Mouse (Mus musculus) heart, embryonic 12.5 days (tissue): Measurements from ENCODE around the gene Fbxw4. TPM values are rescaled to one million over a fixed set of nuclear protein-coding genes. Genes with fewer than 3 reads are reported as not detected.
A peak's percentile ranks its signal among the peaks of the same experiment; 100 is the strongest.
"Not testable (repeated sequence)": the region's sequence is repeated elsewhere in the genome, so short reads cannot be mapped to it uniquely, and the experiment has no call there.

Experiments used
- ATAC-seq: fragments of 200-750 bp; cut with Nextera tagmentation; 2 replicates; pipeline ENCODE4 v1.8.0; 2017; ENCODE audit warnings: moderate TSS enrichment, moderate library complexity; ENCODE audit not compliant: insufficient number of reproducible peaks, low FRiP score
- H3K27ac ChIP-seq: fragments of 300-500 bp; sonication (generic); 2 replicates; pipeline ENCODE4 v1.5.1; 2016; ENCODE audit warnings: mild to moderate bottlenecking, moderate library complexity; ENCODE audit not compliant: poor library complexity, severe bottlenecking
- H3K27me3 ChIP-seq: fragments of 300-500 bp; sonication (generic); replicated peaks from 2 replicates; pipeline ENCODE4 v1.6.1; 2016; ENCODE audit warnings: mild to moderate bottlenecking, moderate library complexity
- H3K36me3 ChIP-seq: fragments of 300-500 bp; sonication (generic); 2 replicates; pipeline ENCODE4 v1.6.1; 2016; ENCODE audit warnings: mild to moderate bottlenecking, moderate library complexity
- H3K4me1 ChIP-seq: fragments of 300-500 bp; sonication (generic); replicated peaks from 2 replicates; pipeline ENCODE4 v1.6.1; 2016; ENCODE audit warnings: mild to moderate bottlenecking
- H3K4me2 ChIP-seq: fragments of 300-500 bp; sonication (generic); 2 replicates; pipeline ENCODE4 v1.6.1; 2016; ENCODE audit warnings: mild to moderate bottlenecking, moderate library complexity
- H3K4me3 ChIP-seq: fragments of 300-500 bp; sonication (generic); 2 replicates; pipeline ENCODE4 v1.5.1; 2016; ENCODE audit warnings: mild to moderate bottlenecking
- H3K9ac ChIP-seq: fragments of 300-500 bp; sonication (generic); 2 replicates; pipeline ENCODE4 v1.6.1; 2016; ENCODE audit warnings: mild to moderate bottlenecking, moderate library complexity
- H3K9me3 ChIP-seq: fragments of 300-500 bp; sonication (generic); replicated peaks from 2 replicates; pipeline ENCODE4 v1.6.1; 2016; ENCODE audit warnings: mild to moderate bottlenecking, moderate library complexity
- WGBS: fragments of 180-500 bp; shearing (Covaris S2); methylation state at CpG from one replicate; pipeline ENCODE4 v1.1.7; 2016; 5-methylcytosine and 5-hydroxymethylcytosine counted together
- polyA plus RNA-seq: library from polyadenylated mRNA; unstranded; fragments of >200 nt; fragmentation: Nextera tagmentation; extraction: Ambion mirVana; gene quantifications from 2 replicates; pipeline ENCODE4 v1.2.1, GENCODE M21; 2016

The Fbxw4 gene
- polyA plus RNA-seq, 1 experiment from 2014 or later, result 4.8 TPM

DNA sequence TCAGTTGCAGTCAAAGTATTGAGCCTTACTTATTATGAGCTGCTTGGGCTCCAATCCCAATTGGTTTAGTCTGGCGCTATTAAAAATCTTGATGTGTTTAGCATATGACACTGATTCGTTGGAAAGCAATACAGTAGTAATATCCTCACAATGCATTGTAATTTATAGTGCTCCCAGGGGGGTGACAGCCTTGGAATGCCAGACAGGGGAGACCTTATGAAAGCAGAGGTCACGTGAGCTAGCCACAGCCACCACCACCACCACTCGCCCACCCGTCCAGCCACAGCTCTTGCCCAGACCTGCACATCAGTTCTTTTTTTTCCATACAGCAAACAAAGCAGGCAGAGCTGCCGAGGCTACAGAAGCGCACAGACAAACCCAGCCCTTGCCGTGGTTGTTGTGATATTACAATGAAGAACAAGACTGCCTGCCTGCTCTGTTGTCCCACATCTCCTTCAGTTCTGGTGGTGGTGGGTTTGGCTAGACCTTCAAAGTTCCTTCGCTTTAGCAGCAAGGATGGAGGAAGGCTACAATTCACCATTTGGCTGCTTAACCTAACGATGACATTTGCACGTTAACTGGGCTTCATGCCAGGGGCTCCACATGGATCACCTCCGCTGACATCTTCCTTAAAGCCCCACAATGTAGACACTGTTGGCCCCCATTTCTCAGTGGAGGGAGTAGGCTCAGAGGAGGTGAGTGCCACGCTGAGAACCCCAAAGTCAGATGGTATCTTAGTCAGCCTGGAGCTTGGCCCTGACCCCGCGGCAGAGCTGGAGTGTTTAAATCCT lies 94.0 kb downstream of the Fbxw4 start:
- H3K4me1 ChIP-seq, result 0 out of 2 replicates have a peak, but pooled peaks cover 7% of the 10 kb centered on the region
- H3K9ac ChIP-seq, result no peak overlapping the region
- no peak overlapping the region for H3K4me3 ChIP-seq
- no peak overlapping the region for H3K4me2 ChIP-seq
- no peak overlapping the region for H3K27ac ChIP-seq
- H3K36me3 ChIP-seq, result no peaks in the 10 kb centered on the region
- ATAC-seq, result no peak
- no peaks in the 10 kb centered on the region for H3K9me3 ChIP-seq
- H3K27me3 ChIP-seq, result no peaks in the 10 kb centered on the region; the same call in 1 of the 2 replicates
- WGBS, result 59% methylated on average over 15 of the region's 15 CpGs

GRCm38 (mm10) chr19:45560153-45560890 lies 99.8 kb downstream of the Fbxw4 start, which contains the start of the genes Poll and Gm17018:
Poll (minus strand) TSS chr19:45560531.
Gm17018 (plus strand) TSS chr19:45560615.
- Histone ChIP-seq H3K4me1 (peaks cover 8% of the 10 kb centered on the region), H3K9ac (peak within 1 kb of the TSS; percentile 84), H3K9me3 (no peaks in the 10 kb centered on the region), H3K27me3 (no peaks in the 10 kb centered on the region), H3K36me3 (peaks cover 22% of the 10 kb centered on the region), H3K27ac (peak within 1 kb of the TSS; percentile 67; the same call in 1 of the 2 replicates), H3K4me2 (peak within 1 kb of the TSS; percentile 82), H3K4me3 (peak within 1 kb of the TSS; percentile 82)
- under 1% methylated on average over 34 of the region's 35 CpGs for WGBS
- peak; percentile 77 for ATAC-seq

DNA sequence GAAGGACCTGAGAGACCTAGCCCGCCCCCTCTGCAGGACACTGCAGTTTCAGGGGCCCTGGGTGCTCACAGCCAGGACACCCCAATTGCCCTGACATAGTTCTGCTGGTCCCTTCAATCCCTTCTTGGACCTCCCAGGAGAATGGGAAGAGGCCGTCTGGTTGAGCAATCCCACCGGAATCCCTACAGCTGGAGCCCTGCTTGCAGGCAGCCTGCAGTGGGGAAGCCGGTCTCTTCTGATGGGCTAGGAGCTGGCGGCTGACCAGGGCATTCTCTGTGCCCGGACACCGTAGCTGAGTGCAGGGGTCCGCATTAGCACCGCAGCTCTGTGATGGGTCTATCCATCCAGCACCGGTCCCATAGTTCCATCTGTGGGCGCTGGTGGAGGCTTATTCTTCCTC lies 106.0 kb downstream of the Fbxw4 start:
- Histone ChIP-seq H3K36me3 (peaks cover 54% of the 10 kb centered on the region), H3K27ac (no peak overlapping the region), H3K4me1 (no peaks in the 10 kb centered on the region), H3K27me3 (peaks cover 9% of the 10 kb centered on the region; the same call in 1 of the 2 replicates), H3K9ac (no peak overlapping the region), H3K4me3 (no peak overlapping the region), H3K4me2 (no peak overlapping the region), H3K9me3 (no peaks in the 10 kb centered on the region)
- WGBS, result 91% methylated on average over 11 of the region's 11 CpGs
- ATAC-seq, result no peak

GRCm38 (mm10) chr19:45552187-45552586 lies 107.9 kb downstream of the Fbxw4 start:
- Histone ChIP-seq H3K4me3 (no peak overlapping the region), H3K4me1 (no peaks in the 10 kb centered on the region), H3K9ac (no peak overlapping the region), H3K36me3 (peaks cover 46% of the 10 kb centered on the region), H3K4me2 (no peak overlapping the region), H3K27ac (no peak overlapping the region), H3K9me3 (no peaks in the 10 kb centered on the region), H3K27me3 (peaks cover 16% of the 10 kb centered on the region)
- no peak for ATAC-seq
- 55% methylated on average over 6 of the region's 6 CpGs for WGBS

DNA sequence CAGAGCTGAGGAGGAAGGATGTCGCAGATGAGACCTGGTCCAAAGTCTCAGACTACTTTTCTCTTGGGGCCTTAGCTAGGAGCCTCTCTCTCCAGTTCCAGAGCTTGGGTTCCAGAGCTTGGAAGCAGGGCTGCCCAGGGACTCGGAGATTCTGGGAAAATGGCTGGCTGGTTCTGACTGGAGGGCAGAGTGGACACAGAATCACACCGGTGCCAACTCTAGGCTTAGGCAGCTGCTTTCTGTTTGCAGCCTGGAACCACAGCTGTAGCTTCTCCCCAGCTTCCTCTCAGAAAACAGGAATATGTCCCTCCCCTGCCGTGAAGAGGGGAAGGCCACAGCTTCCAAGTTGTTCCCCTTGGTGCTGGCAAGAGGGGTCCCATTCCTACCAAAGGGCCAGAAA lies 110.2 kb downstream of the Fbxw4 start:
- H3K4me1 ChIP-seq, result no peaks in the 10 kb centered on the region
- H3K27me3 ChIP-seq, result peaks cover 36% of the 10 kb centered on the region
- no peak overlapping the region for H3K4me3 ChIP-seq
- no peak overlapping the region for H3K4me2 ChIP-seq
- H3K36me3 ChIP-seq, result peaks cover 28% of the 10 kb centered on the region
- no peak overlapping the region for H3K27ac ChIP-seq
- no peaks in the 10 kb centered on the region for H3K9me3 ChIP-seq
- 76% methylated on average over 4 of the region's 4 CpGs for WGBS
- no peak overlapping the region for H3K9ac ChIP-seq
- ATAC-seq, result no peak

GRCm38 (mm10) chr19:45549128-45549915 lies 110.8 kb downstream of the Fbxw4 start:
- Histone ChIP-seq H3K27me3 (peaks cover 36% of the 10 kb centered on the region), H3K4me3 (no peak overlapping the region), H3K27ac (no peak overlapping the region), H3K9me3 (no peaks in the 10 kb centered on the region), H3K4me1 (peaks cover 5% of the 10 kb centered on the region; the same call in 1 of the 2 replicates), H3K4me2 (no peak overlapping the region), H3K9ac (no peak overlapping the region), H3K36me3 (peaks cover 22% of the 10 kb centered on the region)
- ATAC-seq, result no peak
- WGBS, result 81% methylated on average over 23 of the region's 23 CpGs

DNA sequence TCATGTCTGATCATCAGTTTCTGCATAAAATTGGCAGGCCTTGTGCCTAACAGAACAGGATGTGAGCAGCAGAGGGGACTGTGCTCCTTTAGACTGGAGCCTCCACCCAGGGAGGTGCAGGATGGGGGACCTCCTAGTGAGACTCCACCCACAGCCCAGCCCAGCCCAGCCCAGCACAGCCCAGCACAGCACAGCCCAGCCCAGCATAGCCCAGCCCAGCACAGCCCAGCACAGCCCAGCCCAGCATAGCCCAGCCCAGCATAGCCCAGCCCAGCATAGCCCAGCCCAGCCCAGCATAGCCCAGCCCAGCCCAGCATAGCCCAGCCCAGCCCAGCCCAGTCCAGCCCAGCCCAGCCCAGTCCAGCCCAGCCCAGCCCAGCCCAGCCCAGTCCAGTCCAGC lies 111.9 kb downstream of the Fbxw4 start:
- not testable (repeated sequence) for H3K9ac ChIP-seq, H3K4me2 ChIP-seq, H3K9me3 ChIP-seq, H3K4me1 ChIP-seq, H3K4me3 ChIP-seq, H3K27ac ChIP-seq
- Histone ChIP-seq H3K36me3 (peaks cover 10% of the 10 kb centered on the region), H3K27me3 (peaks cover 47% of the 10 kb centered on the region)
- 0 out of 2 replicates have a peak, but pooled peaks have one; percentile 40 for ATAC-seq

DNA sequence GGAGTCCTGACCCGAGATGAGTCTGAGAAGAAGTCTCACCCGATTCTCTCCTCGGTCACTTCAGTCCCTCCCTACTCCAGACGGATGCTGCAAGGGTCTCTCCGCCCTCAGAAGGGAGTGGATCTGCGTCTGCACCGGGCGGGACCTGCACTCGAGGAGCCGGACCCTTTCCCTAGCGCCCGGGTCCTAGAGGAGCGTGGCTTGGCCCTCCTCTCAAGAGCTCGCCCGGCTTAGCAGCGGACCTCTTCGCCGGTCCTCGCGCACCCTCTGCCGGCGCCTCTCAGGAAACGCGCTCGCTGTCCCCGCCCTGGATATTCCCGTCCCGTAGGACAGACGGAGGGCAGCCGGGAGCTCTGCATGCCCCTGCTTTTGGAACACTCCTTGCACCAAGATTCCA lies 115.2 kb downstream of the Fbxw4 start:
- H3K4me2 ChIP-seq, result peak overlapping the region; percentile 86

DNA sequence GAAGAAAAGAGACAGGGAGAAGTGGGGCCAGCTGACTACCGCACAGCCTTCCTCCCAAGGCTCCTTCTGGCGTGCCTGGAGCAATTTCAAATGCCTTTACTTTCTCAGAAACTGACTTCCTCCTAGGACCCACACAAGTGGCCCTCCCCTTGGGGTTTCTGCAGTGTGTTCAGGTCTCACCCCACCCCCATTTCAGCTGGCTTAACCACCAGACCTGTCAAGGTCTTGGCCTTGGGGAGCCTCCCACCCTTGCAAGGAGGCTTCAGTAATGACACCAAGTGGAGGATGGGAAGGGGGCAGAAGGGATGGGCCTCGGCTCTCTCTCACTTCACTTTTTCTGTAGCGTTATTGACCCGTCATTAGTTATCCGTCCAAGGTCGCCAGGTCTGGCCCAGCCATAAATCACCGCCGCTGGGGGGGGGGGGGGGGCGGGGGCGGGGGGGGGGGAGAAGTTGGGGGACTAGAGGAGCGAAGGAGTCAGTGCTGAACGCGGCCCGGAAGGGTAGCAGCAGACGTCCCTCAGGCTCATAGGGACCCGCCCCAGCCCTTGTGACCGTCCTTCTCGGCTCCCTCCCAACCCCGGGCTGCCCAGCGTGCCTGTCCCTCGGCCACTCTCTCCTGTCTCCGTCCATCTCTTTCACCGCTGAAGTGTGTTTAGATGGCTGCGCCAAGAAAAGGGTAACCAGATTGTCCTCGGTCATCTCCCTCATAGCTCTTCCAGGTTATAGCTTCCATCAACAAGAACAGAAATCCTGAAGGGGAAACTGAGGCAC lies 115.8 kb downstream of the Fbxw4 start:
- no peak overlapping the region for H3K27ac ChIP-seq
- no peaks in the 10 kb centered on the region for H3K36me3 ChIP-seq
- ATAC-seq, result no peak
- 2% methylated on average over 21 of the region's 26 CpGs for WGBS
- H3K9me3 ChIP-seq, result no peaks in the 10 kb centered on the region
- H3K4me1 ChIP-seq, result peaks cover 21% of the 10 kb centered on the region
- peak overlapping the region; percentile 86 for H3K4me2 ChIP-seq
- H3K9ac ChIP-seq, result peak overlapping the region; percentile 39
- peaks cover 79% of the 10 kb centered on the region for H3K27me3 ChIP-seq
- H3K4me3 ChIP-seq, result peak overlapping the region; percentile 43

More for the DNA sequence above, 115.2 kb downstream of the Fbxw4 start:
- peaks cover 21% of the 10 kb centered on the region for H3K4me1 ChIP-seq
- H3K27me3 ChIP-seq, result peaks cover 76% of the 10 kb centered on the region
- H3K9ac ChIP-seq, result peak overlapping the region; percentile 39; the same call in 1 of the 2 replicates
- H3K4me3 ChIP-seq, result peak overlapping the region; percentile 43
- no peak overlapping the region for H3K27ac ChIP-seq
- peak; percentile 62 for ATAC-seq
- H3K36me3 ChIP-seq, result no peaks in the 10 kb centered on the region
- under 1% methylated on average over 30 of the region's 30 CpGs for WGBS
- no peaks in the 10 kb centered on the region for H3K9me3 ChIP-seq

GRCm38 (mm10) chr19:45542061-45542460 lies 118.1 kb downstream of the Fbxw4 start:
- H3K36me3 ChIP-seq, result no peaks in the 10 kb centered on the region
- peak overlapping the region; percentile 45 for H3K4me3 ChIP-seq
- WGBS, result 12% methylated on average over 3 of the region's 3 CpGs
- H3K27ac ChIP-seq, result no peak overlapping the region
- H3K4me2 ChIP-seq, result peak overlapping the region; percentile 80
- ATAC-seq, result no peak
- peaks cover 91% of the 10 kb centered on the region for H3K27me3 ChIP-seq
- H3K9me3 ChIP-seq, result no peaks in the 10 kb centered on the region
- peaks cover 21% of the 10 kb centered on the region for H3K4me1 ChIP-seq
- H3K9ac ChIP-seq, result 0 out of 2 replicates have a peak overlapping the region, but pooled peaks have one; percentile 50
